Mouse (Mus musculus): ENCODE measurements around the gene Cldn24. TPM values are rescaled to one million over a fixed set of nuclear protein-coding genes. Genes with fewer than 3 reads are reported as not detected.

The Cldn24 gene
- polyA plus RNA-seq, 1 experiment from 2014 or later = not detected

DNA sequence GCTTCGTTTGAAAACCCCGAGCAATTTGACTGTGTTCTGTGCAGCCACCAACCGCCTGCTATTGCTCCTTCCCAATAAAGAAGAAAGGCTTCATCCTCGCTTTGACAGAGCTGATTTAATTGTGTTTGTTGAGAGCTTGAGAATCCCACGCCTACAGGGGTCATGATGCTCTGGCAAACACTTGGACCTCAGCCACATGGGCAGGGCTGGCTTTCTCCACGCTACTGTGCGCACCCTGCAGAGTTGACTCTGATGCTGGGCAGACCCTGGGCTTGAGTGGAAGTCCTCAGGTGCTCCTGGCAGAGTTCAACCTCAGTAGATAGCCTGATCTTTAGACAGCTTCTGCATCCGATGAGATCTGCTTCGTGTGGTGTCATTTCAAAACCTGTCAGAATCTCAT is 30.0 kb upstream of the Cldn24 start:
- Histone ChIP-seq H3K27me3 (replicated peaks; ENCODE audit: control insufficient read depth, insufficient read depth, low read length) (no peaks in the 10 kb centered on the region), H3K4me2 (ENCODE audit: low read length) (no peak overlapping the region), H3K36me3 (ENCODE audit: control insufficient read depth, insufficient read depth) (no peaks in the 10 kb centered on the region), H3K27ac (ENCODE audit: low read length) (no peak overlapping the region), H3K9me3 (ENCODE audit: control insufficient read depth, low read length) (no peaks in the 10 kb centered on the region), H3K4me1 (replicated peaks; ENCODE audit: control insufficient read depth, insufficient read depth, low read length) (no peaks in the 10 kb centered on the region), H3K4me3 (replicated peaks; ENCODE audit: low read length) (no peak overlapping the region), H3K9ac (replicated peaks; ENCODE audit: low read depth, low read length) (no peak overlapping the region)
- WGBS = 49% methylated on average over 9 of the region's 9 CpGs
- no peak for ATAC-seq

- ATAC-seq = no peak
- 94% methylated on average over 6 of the region's 6 CpGs for WGBS
- H3K36me3 ChIP-seq (ENCODE audit: control insufficient read depth, insufficient read depth) = no peaks in the 10 kb centered on the region
These were observed 22.5 kb upstream of the Cldn24 start for GRCm38 (mm10) chr8:47799438-47799837.

GRCm38 (mm10) chr8:47802349-47802748 is 19.6 kb upstream of the Cldn24 start:
- H3K4me2 ChIP-seq (ENCODE audit: low read length) = no peak overlapping the region
- H3K9ac ChIP-seq (replicated peaks; ENCODE audit: low read depth, low read length) = no peak overlapping the region
- H3K27ac ChIP-seq (ENCODE audit: low read length) = no peak overlapping the region
- no peaks in the 10 kb centered on the region for H3K4me1 ChIP-seq (replicated peaks; ENCODE audit: control insufficient read depth, insufficient read depth, low read length)
- no peaks in the 10 kb centered on the region for H3K36me3 ChIP-seq (ENCODE audit: control insufficient read depth, insufficient read depth)
- H3K27me3 ChIP-seq (replicated peaks; ENCODE audit: control insufficient read depth, insufficient read depth, low read length) = no peaks in the 10 kb centered on the region
- ATAC-seq = no peak
- no peaks in the 10 kb centered on the region for H3K9me3 ChIP-seq (ENCODE audit: control insufficient read depth, low read length)
- WGBS = 85% methylated on average over 2 of the region's 2 CpGs
- no peak overlapping the region for H3K4me3 ChIP-seq (replicated peaks; ENCODE audit: low read length)

More at GRCm38 (mm10) chr8:47799438-47799837, 22.5 kb upstream of the Cldn24 start:
- no peak overlapping the region for H3K4me3 ChIP-seq (replicated peaks; ENCODE audit: low read length)
- H3K9me3 ChIP-seq (ENCODE audit: control insufficient read depth, low read length) = no peaks in the 10 kb centered on the region
- H3K4me2 ChIP-seq (ENCODE audit: low read length) = no peak overlapping the region
- no peaks in the 10 kb centered on the region for H3K4me1 ChIP-seq (replicated peaks; ENCODE audit: control insufficient read depth, insufficient read depth, low read length)
- no peak overlapping the region for H3K27ac ChIP-seq (ENCODE audit: low read length)
- H3K27me3 ChIP-seq (replicated peaks; ENCODE audit: control insufficient read depth, insufficient read depth, low read length) = no peaks in the 10 kb centered on the region
- no peak overlapping the region for H3K9ac ChIP-seq (replicated peaks; ENCODE audit: low read depth, low read length)

DNA sequence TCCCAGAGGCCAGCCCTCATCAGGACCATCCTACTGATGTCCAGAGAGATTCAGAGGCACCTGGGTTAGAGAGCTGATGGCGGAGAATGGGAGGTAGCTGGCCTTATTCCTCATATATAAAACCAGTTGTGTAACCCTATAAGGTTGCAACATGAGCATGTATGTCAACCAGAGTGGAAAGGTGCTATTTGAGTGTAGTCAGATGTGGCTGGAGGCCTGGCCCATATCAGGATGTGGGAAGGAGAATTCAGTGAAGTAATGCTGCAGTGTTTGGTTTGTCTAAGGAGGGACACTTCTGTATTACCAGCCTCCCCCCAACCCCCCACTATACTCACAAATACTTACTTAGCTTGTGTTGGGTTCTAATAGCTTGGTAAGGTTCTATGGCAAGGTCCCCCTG is 17.7 kb upstream of the Cldn24 start:
- Histone ChIP-seq H3K27ac (ENCODE audit: low read length) (no peak overlapping the region), H3K4me1 (replicated peaks; ENCODE audit: control insufficient read depth, insufficient read depth, low read length) (no peaks in the 10 kb centered on the region), H3K36me3 (ENCODE audit: control insufficient read depth, insufficient read depth) (no peaks in the 10 kb centered on the region), H3K4me3 (replicated peaks; ENCODE audit: low read length) (no peak overlapping the region), H3K4me2 (ENCODE audit: low read length) (no peak overlapping the region), H3K9ac (replicated peaks; ENCODE audit: low read depth, low read length) (no peak overlapping the region), H3K9me3 (ENCODE audit: control insufficient read depth, low read length) (no peaks in the 10 kb centered on the region), H3K27me3 (replicated peaks; ENCODE audit: control insufficient read depth, insufficient read depth, low read length) (no peaks in the 10 kb centered on the region)
- no peak for ATAC-seq
- WGBS = 89% methylated on average over 1 of the region's 1 CpGs

- 89% methylated on average over 14 of the region's 14 CpGs for WGBS
- ATAC-seq = no peak
- Histone ChIP-seq H3K9ac (replicated peaks; ENCODE audit: low read depth, low read length) (no peak overlapping the region), H3K4me1 (replicated peaks; ENCODE audit: control insufficient read depth, insufficient read depth, low read length) (no peaks in the 10 kb centered on the region), H3K4me2 (ENCODE audit: low read length) (no peak overlapping the region), H3K27me3 (replicated peaks; ENCODE audit: control insufficient read depth, insufficient read depth, low read length) (no peaks in the 10 kb centered on the region), H3K36me3 (ENCODE audit: control insufficient read depth, insufficient read depth) (no peaks in the 10 kb centered on the region), H3K9me3 (ENCODE audit: control insufficient read depth, low read length) (no peaks in the 10 kb centered on the region), H3K4me3 (replicated peaks; ENCODE audit: low read length) (no peak overlapping the region), H3K27ac (ENCODE audit: low read length) (no peak overlapping the region)
These were observed 11.8 kb upstream of the Cldn24 start for GRCm38 (mm10) chr8:47809970-47810665.

GRCm38 (mm10) chr8:47810666-47811015 is 11.3 kb upstream of the Cldn24 start:
- H3K9me3 ChIP-seq (ENCODE audit: control insufficient read depth, low read length) = no peaks in the 10 kb centered on the region
- H3K36me3 ChIP-seq (ENCODE audit: control insufficient read depth, insufficient read depth) = no peaks in the 10 kb centered on the region
- whole genome bisulfite sequencing = 84% methylated on average over 7 of the region's 7 CpGs
- H3K4me1 ChIP-seq (replicated peaks; ENCODE audit: control insufficient read depth, insufficient read depth, low read length) = no peaks in the 10 kb centered on the region
- no peak overlapping the region for H3K4me2 ChIP-seq (ENCODE audit: low read length)
- H3K9ac ChIP-seq (replicated peaks; ENCODE audit: low read depth, low read length) = no peak overlapping the region
- no peak overlapping the region for H3K4me3 ChIP-seq (replicated peaks; ENCODE audit: low read length)
- no peak for ATAC-seq
- H3K27me3 ChIP-seq (replicated peaks; ENCODE audit: control insufficient read depth, insufficient read depth, low read length) = no peaks in the 10 kb centered on the region
- no peak overlapping the region for H3K27ac ChIP-seq (ENCODE audit: low read length)

DNA sequence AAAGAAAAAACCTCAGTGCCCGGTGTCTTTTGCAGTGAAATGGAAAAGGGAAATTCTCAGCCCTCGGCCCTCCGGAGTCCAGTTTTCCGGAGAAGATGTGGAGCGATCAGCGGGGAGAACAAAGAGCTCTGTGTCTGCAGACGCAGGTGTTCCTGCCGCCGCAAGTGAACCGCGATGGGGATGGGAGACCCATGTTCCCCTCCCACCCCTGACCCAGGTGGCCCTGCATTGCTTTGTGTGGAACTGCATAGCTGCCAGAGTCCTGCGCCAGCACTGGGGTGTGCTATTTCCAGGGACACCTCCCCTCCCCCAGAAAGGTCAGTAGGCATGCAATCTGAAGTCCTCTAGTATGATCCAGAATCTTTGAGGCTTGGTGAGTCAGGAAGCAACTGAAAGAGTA is 10.7 kb upstream of the Cldn24 start:
- no peak overlapping the region for H3K27ac ChIP-seq (ENCODE audit: low read length)
- no peak for ATAC-seq
- H3K9me3 ChIP-seq (ENCODE audit: control insufficient read depth, low read length) = no peaks in the 10 kb centered on the region
- H3K27me3 ChIP-seq (replicated peaks; ENCODE audit: control insufficient read depth, insufficient read depth, low read length) = no peaks in the 10 kb centered on the region
- H3K4me1 ChIP-seq (replicated peaks; ENCODE audit: control insufficient read depth, insufficient read depth, low read length) = no peaks in the 10 kb centered on the region
- H3K4me2 ChIP-seq (ENCODE audit: low read length) = no peak overlapping the region
- H3K9ac ChIP-seq (replicated peaks; ENCODE audit: low read depth, low read length) = no peak overlapping the region
- H3K4me3 ChIP-seq (replicated peaks; ENCODE audit: low read length) = no peak overlapping the region
- no peaks in the 10 kb centered on the region for H3K36me3 ChIP-seq (ENCODE audit: control insufficient read depth, insufficient read depth)
- WGBS = 87% methylated on average over 12 of the region's 12 CpGs

DNA sequence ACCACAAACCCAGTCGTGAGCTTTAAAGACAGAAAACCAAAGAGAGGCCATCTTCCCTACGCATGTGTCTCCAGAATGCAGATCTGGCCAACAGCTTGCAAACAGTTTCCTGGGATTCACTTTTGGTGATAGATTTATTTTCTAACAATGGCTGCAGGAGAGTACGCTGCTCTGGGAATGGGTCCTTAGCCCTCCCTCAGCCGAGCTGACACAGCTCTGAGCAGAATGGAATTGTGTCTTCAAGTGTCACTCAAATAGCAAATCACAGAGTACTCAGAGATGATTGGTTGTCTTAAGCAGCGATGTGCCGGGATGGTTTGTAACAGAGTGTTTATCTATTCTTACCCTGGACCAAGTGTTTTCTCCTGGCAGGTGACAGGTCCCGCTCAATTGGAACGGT is 2.9 kb upstream of the Cldn24 start:
- ATAC-seq = no peak
- H3K27ac ChIP-seq (ENCODE audit: low read length) = no peak overlapping the region
- no peaks in the 10 kb centered on the region for H3K9me3 ChIP-seq (ENCODE audit: control insufficient read depth, low read length)
- no peaks in the 10 kb centered on the region for H3K27me3 ChIP-seq (replicated peaks; ENCODE audit: control insufficient read depth, insufficient read depth, low read length)
- peaks cover 2% of the 10 kb centered on the region for H3K4me1 ChIP-seq (replicated peaks; ENCODE audit: control insufficient read depth, insufficient read depth, low read length)
- WGBS = 84% methylated on average over 8 of the region's 8 CpGs
- H3K36me3 ChIP-seq (ENCODE audit: control insufficient read depth, insufficient read depth) = no peaks in the 10 kb centered on the region
- H3K9ac ChIP-seq (replicated peaks; ENCODE audit: low read depth, low read length) = no peak overlapping the region
- H3K4me3 ChIP-seq (replicated peaks; ENCODE audit: low read length) = no peak overlapping the region
- no peak overlapping the region for H3K4me2 ChIP-seq (ENCODE audit: low read length)

DNA sequence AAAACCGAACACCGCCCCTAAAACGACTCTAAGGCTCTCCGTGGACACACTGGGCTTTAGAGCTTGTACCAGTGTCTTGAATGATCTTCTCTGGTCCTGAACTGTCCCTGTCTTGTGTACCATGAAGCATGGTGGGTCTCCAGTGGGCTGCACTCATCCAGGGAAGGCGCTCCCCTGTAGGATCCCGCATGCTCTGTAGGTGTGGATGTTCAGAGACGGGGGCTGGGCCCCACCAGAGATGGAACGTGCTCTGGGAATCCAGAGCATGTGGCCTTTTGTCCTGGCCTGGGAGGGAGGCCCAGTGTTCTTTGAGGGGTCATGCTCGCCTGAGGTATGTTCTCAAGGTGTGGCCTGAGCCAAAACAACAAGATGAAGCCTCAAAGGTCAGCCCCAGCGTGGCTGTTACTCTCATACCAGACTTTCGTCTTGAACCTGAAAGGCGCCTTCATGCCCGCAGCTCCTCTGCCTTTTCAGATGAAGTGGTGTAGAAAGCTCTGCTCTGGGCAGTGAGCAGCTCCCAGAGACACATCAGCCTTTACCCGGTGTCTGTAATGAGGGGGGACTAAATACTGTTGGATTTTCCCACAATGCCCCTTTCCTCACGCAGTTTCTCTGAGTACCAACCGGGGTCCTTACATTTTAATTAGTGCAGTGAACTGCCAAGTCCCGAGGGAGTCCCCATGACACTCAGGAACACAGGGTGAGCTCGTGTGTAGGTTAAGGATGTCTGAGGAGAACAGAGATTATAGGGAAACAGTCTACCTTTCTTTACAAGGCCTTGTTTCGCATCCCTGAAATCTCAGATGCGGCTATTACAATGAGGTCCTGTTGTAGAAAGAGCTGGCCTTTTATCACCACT is 800 bp upstream of the Cldn24 start:
- no peak overlapping the region for H3K4me2 ChIP-seq (ENCODE audit: low read length)
- WGBS = 78% methylated on average over 20 of the region's 20 CpGs
- ATAC-seq = no peak
- no peaks in the 10 kb centered on the region for H3K27me3 ChIP-seq (replicated peaks; ENCODE audit: control insufficient read depth, insufficient read depth, low read length)
- H3K9me3 ChIP-seq (ENCODE audit: control insufficient read depth, low read length) = no peaks in the 10 kb centered on the region
- H3K9ac ChIP-seq (replicated peaks; ENCODE audit: low read depth, low read length) = no peak overlapping the region
- no peak overlapping the region for H3K4me3 ChIP-seq (replicated peaks; ENCODE audit: low read length)
- H3K36me3 ChIP-seq (ENCODE audit: control insufficient read depth, insufficient read depth) = no peaks in the 10 kb centered on the region
- H3K27ac ChIP-seq (ENCODE audit: low read length) = no peak overlapping the region
- peaks cover 5% of the 10 kb centered on the region for H3K4me1 ChIP-seq (replicated peaks; ENCODE audit: control insufficient read depth, insufficient read depth, low read length)
